Comparison of ENCODE assay signal across 21 mouse cellular contexts in the genomic region with DNA sequence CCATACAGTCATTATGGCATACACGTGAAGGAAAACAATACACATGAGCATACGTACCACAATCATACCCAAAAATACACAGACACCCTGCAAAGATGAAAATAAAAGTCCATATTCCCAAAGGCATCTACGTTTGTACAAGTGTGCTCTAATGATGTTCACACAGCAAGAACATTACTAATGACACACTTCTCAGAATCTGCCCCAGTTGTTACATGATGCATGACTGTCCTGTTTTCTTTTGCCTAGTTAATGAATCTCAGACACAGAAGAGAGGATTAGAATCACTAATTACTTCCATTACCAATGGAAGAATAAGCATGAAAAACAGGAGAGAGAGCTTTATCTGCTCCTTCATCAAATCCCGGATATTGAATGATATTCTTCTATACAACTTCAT.
DNase-seq lines count a peak whose midpoint lies in the region; ATAC-seq lines count a peak whose summit lies in the region.
"Had no signal": no experiment of that assay in that cellular context is flagged by ENCODE, and none has a peak within 500 bp of the region (broad histone marks: within the 10 kb centered on the region; RNA-seq: fewer than 3 reads in every experiment).

No protein-coding gene starts in this region.

- no peak for ATAC-seq in kidney, embryonic 14.5 days (ENCODE audit: low FRiP score, low TSS enrichment)
- ATAC-seq in kidney, embryonic 16.5 days (ENCODE audit: low FRiP score, low TSS enrichment): no peak
- ATAC-seq: activated CD4-positive, CD25-positive, alpha-beta regulatory T cell, adult 4 months; forebrain, embryonic 13.5 days; forebrain, embryonic 15.5 days; Patski had no signal

- peak; percentile 64 for DNase-seq in kidney, adult 9 months
- peak; percentile 17 for DNase-seq in kidney, postnatal 14 days
- peak; percentile 69 for DNase-seq in retina, embryonic 14.5 days (ENCODE audit: low spot score)
- no peak for DNase-seq in ovary, adult 18-20 months (ENCODE audit: low spot score)
- DNase-seq in testis, postnatal 14 days (ENCODE audit: low spot score): no peak
- DNase-seq: adrenal gland, adult 8-10 months; adrenal gland, postnatal 14 days; adrenal gland, postnatal 36 days; cerebellum, adult 11-12 months; cerebellum, adult 2 months; cerebellum, adult 9-10 months; cerebellum, postnatal 10 days; cerebellum, postnatal 25 days had no signal

- H3K36me3 ChIP-seq in kidney, embryonic 14.5 days (ENCODE audit: control insufficient read depth, insufficient read depth, low read length): no peaks in the 10 kb centered on the region
- no peaks in the 10 kb centered on the region for H3K36me3 ChIP-seq in kidney, embryonic 16.5 days (ENCODE audit: insufficient read depth, low read length)
- H3K36me3 ChIP-seq: embryonic facial prominence, embryonic 10.5 days; embryonic facial prominence, embryonic 12.5 days; forebrain, embryonic 15.5 days had no signal

- H3K4me3 ChIP-seq in kidney, embryonic 14.5 days (ENCODE audit: low read length): no peak overlapping the region
- H3K4me3 ChIP-seq in kidney, embryonic 16.5 days (ENCODE audit: low read length): no peak overlapping the region
- H3K4me3 ChIP-seq: embryonic facial prominence, embryonic 10.5 days; embryonic facial prominence, embryonic 12.5 days; forebrain, embryonic 13.5 days; forebrain, embryonic 15.5 days had no signal

- no peaks in the 10 kb centered on the region for H3K9me3 ChIP-seq in kidney, embryonic 14.5 days (ENCODE audit: control insufficient read depth, low read length)
- no peaks in the 10 kb centered on the region for H3K9me3 ChIP-seq in kidney, embryonic 16.5 days (ENCODE audit: low read length)
- H3K9me3 ChIP-seq: embryonic facial prominence, embryonic 10.5 days; embryonic facial prominence, embryonic 12.5 days; forebrain, embryonic 13.5 days; forebrain, embryonic 15.5 days had no signal

- H3K4me1 ChIP-seq in kidney, embryonic 14.5 days (ENCODE audit: control insufficient read depth, insufficient read depth, low read length): no peaks in the 10 kb centered on the region
- no peaks in the 10 kb centered on the region for H3K4me1 ChIP-seq in kidney, embryonic 16.5 days (ENCODE audit: insufficient read depth, low read length)
- H3K4me1 ChIP-seq: embryonic facial prominence, embryonic 10.5 days; embryonic facial prominence, embryonic 12.5 days; forebrain, embryonic 13.5 days; forebrain, embryonic 15.5 days had no signal

- no peak overlapping the region for H3K27ac ChIP-seq in kidney, embryonic 14.5 days (ENCODE audit: low read depth, low read length)
- H3K27ac ChIP-seq in kidney, embryonic 16.5 days (ENCODE audit: low read length): no peak overlapping the region
- H3K27ac ChIP-seq: embryonic facial prominence, embryonic 10.5 days; embryonic facial prominence, embryonic 12.5 days; forebrain, embryonic 13.5 days; forebrain, embryonic 15.5 days had no signal

- no peak overlapping the region for H3K4me2 ChIP-seq in kidney, embryonic 14.5 days (replicated peaks; ENCODE audit: low read depth, low read length)
- H3K4me2 ChIP-seq in kidney, embryonic 16.5 days (replicated peaks; ENCODE audit: low read depth, low read length): no peak overlapping the region
- H3K4me2 ChIP-seq: embryonic facial prominence, embryonic 12.5 days; forebrain, embryonic 13.5 days; forebrain, embryonic 15.5 days had no signal

- WGBS in kidney, embryonic 14.5 days: 79% methylated on average over 4 of the region's 4 CpGs
- 78% methylated on average over 4 of the region's 4 CpGs for WGBS in kidney, embryonic 16.5 days

- H3K9ac ChIP-seq in kidney, embryonic 14.5 days (ENCODE audit: low read depth, low read length): no peak overlapping the region
- no peak overlapping the region for H3K9ac ChIP-seq in kidney, embryonic 16.5 days (replicated peaks; ENCODE audit: low read length)
- H3K9ac ChIP-seq: embryonic facial prominence, embryonic 12.5 days; forebrain, embryonic 13.5 days; forebrain, embryonic 15.5 days had no signal

- no peaks in the 10 kb centered on the region for H3K27me3 ChIP-seq in kidney, embryonic 14.5 days (ENCODE audit: control insufficient read depth, insufficient read depth, low read length)
- no peaks in the 10 kb centered on the region for H3K27me3 ChIP-seq in kidney, embryonic 16.5 days (ENCODE audit: insufficient read depth, low read length)
- H3K27me3 ChIP-seq: embryonic facial prominence, embryonic 12.5 days; forebrain, embryonic 13.5 days; forebrain, embryonic 15.5 days had no signal

Comparison
In these comparisons a context has a peak if more than half of its experiments do, and no peak if none do; other contexts are left out.
1. DNase-seq: peak in kidney, adult 9 months (single experiment), kidney, postnatal 14 days (single experiment) and retina, embryonic 14.5 days (single experiment); none in ovary, adult 18-20 months (single experiment) and testis, postnatal 14 days (single experiment).